Mouse (Mus musculus): ENCODE results near the gene Tmod1. TPM values are rescaled to one million over a fixed set of nuclear protein-coding genes. Genes with fewer than 3 reads are reported as not detected.

Tmod1 gene
- polyA plus RNA-seq, 3 experiments from 2014 or later = 4.1 to 5.1 TPM; not detected in 1

DNA sequence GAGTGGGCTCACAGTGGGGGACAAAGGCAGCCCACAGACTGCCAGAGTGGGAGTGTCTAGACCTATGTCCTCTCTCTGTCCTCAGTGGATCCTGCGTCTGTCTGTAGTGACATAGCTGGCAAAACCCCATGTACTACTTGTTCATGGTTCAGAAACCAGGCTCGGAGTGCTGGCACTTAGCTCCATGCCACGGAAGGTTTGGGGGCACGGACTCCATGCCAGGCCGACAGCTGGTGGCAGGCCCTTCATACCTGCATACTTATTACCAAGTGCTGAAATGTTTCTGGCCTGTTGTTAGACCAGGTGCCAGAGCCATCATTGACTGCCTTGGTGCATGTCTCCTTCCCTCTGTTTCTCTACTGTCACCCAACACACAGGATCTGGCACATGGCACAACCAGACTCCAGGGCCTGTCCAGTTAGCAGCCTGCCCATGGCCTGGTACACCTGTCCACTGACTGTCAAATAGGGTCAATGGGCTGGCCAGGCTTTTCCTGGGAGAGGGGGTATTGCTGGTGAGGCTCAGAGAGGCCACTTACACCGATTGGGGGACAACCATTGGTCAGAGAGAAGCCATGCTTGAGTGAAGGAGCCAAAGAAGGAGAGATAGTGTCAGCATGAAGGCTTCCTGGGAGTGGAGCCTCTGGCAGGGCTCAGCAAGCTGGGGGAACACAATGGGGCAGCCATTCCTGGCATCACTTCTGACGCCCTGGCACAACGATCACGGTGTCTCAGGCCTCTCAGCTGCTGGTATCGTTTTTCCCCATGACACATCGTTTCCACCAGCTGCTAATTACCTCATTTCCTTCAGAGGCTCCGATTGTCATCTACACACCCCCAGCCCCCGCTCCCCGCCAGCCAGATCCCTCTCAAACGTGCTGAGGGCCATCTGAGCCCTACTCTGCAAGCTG is 56.4 kb downstream of the Tmod1 start:
- peak; percentile 81 for ATAC-seq

DNA sequence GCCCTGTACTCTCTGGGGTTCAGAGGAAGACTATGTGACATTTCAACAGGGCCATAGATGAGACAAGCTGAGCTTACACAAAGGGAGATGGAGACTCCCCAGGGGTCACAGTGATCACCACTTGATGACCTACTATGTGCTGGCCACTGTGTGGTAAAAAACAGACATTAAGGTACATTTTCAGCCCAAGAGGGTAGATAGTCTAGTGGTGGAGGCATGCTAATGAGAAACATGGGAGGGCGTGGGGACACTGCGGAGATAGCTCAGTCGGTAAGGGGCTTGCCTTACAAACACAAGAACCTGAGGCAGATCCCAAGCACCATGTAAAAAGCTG is 57.1 kb downstream of the Tmod1 start:
- no peak for ATAC-seq

DNA sequence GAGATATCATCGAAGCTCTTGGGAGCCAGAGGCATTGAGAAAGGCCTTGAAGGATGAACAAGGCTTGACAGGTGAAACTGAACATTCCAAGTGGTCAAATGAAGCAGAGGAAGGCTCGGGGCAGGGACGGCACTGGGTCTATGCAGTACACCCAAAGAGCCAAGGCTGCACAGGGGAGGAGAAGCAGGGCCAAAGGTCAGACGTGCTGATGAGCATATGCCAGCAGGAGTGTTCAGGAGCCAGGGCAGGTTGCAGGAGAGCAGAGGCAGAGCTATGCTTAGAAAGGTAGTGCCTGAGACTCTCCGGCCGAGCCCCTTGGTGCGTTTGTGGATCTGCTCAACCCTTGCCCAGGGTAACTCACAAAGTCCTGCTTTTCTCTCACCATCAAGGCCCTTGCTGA is 57.8 kb downstream of the Tmod1 start:
- no peak for ATAC-seq

DNA sequence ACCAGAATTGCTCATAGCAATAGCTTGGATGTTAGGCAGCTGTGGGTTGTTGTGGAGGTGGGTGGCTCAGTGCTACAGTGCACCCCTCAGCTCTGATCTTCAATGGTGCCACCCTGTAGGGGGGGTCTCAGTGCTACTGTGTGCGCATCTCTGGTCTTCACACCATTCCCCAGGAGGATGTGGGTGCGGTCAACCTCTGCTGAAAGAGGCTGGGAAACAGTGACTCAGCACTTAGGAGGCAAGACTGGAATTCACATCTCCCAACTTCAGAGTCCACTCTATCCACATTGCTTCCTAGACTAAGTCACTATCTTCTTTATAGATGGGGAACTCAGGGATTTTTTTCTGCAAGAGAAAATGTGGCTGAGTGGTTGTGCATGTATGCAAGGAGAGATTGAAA is 58.9 kb downstream of the Tmod1 start:
- ATAC-seq = no peak

DNA sequence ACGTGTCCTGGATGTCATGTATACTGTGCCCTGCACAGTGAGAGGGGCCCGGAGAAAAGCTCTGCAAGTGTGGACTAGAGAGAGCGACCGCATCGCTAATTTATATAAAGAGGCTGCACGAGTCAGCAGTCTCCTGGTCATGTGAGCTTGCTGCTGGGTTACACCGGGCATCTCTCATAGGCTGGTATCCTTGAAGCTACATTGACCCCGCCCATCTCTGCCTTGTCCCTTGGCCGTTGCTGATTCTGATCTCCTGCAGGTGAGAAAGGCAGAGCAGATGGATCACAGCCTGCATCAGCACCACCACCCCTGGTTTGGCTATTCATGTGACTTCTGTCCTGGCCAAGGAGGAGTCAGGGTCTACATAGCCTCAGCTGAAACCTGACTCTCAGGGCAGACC is 60.4 kb downstream of the Tmod1 start:
- no peak for ATAC-seq

DNA sequence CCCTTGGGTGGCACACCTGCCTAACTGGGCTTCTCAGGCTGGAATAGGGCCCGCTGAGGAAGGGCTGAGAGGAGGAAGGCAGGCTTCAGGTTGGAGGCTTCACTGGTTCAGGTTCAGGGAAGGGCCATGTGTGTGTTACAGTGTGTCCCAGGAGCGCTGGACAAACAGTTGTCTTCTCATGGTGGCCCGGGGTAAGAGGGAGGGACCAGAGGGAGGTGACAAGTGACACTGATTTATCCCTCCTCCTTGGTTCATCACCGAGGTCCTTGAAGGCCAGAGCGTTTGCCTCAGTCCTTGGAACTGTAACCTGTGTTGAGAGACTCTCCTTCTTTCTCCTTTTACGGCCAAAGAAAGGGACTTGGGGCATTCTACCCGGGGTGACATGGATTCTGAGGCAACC is 61.8 kb downstream of the Tmod1 start:
- no peak for ATAC-seq

DNA sequence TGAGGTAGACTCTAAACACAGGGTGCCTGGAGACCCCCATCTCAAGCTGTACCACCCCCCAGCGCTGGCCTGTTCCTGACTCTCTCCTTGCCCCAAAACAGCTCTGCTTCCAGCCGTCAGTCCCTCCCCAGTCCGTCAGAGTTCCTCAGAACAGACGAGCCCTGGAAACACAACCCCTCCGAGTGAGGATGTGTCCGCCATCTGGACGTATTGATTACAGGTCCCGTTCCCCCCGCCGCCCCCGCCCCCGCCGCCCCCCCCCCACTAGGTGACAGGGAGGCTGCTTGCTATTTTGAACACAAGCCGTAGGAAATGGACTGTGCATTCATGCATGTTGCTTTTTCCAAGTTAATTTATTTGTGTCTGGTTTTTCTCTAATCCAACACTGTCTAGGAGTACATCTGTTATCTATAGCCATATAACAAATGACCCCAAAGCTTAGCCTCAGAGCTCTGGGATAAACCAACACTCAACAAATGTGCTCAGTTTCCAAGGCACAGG is 62.5 kb downstream of the Tmod1 start:
- ATAC-seq = no peak

DNA sequence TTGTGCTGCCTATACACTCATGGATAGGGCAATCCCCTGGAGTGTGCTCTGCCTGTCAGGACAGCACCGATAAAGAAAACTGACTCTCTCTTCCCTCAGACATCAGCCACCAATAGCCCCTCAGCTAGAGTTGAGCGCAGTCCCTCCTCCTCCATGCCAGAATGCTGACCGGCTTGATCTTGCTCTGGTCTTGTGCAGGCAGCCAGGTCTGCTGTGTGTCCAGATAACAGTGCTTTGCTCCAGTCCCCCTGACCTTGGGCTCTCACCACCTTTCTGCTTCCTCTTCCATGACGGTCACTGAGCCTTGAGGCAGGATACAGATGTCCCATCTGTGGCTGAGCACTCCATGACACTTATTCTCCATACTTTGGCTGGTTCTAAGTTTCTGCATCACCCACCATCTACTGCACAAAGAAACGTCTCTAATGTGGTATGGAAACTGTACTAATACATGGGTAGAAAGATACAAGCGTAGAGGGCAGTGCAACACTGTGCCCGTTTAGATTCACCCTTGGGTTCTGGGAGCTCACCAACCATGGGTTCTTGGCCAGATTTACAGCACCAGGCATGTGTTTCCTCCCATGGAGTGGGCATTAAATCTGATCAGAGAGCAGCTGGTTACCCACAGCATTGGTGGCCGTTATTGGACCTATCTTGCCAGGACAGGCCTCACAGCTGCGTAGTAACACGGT is 63.5 kb downstream of the Tmod1 start:
- ATAC-seq = no peak

DNA sequence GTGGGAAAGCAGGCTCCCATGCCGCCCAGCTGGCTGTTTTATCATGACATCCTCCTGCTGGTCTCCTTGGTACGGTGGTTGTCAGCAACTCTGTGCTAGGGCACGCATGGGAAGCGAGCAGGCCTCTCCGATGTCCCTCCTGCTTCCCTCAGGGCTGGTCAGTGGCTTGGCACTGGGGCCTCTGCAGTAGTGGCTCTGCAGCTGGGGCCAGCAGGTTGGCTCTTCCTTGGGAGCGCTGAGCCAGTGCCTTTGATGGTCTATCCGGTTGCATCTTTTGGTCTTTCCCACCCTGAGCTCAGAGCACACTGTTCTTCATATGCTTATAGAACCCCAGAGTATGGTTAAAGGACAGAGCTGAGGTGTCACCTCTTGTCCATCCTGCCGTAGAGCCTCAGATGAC is 71.3 kb downstream of the Tmod1 start:
- no peak for ATAC-seq

DNA sequence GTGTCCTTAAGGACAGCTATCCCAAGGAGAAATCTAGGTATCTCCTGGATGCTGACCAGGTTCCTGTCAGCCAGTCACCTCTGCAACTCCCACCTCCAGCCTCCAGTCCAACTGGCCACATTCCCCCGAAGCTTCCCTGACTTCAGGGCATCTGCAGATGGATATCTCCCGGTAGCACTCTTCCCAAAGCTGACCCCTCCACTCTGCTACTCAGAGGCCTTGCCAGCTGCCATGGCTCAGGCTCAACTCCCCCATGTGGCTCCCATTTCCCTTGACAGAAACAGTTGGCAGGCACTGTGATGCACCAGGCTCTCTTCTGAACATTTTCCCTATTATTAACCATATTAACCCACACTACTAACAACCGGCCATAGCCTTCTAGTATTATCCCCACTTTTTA is 72.6 kb downstream of the Tmod1 start:
- ATAC-seq = no peak

DNA sequence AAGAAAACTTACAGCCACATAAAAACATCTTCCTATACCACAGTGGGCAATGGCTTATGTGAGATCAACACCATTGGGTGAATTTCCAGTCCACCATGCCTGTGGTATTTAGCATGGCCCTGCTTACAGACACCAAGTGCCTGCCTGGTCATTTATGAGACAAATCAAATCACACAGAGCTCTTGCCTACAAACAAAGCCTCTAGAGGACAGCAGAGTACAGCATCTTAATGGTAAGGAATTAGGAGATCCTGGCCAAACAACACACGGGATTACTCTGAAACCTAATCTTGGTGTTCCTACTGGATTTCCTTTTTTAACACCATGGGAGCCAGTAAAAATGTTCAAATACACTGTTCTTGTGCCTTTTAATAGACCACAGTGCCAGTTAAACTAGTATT is 76.6 kb downstream of the Tmod1 start:
- no peak for ATAC-seq

DNA sequence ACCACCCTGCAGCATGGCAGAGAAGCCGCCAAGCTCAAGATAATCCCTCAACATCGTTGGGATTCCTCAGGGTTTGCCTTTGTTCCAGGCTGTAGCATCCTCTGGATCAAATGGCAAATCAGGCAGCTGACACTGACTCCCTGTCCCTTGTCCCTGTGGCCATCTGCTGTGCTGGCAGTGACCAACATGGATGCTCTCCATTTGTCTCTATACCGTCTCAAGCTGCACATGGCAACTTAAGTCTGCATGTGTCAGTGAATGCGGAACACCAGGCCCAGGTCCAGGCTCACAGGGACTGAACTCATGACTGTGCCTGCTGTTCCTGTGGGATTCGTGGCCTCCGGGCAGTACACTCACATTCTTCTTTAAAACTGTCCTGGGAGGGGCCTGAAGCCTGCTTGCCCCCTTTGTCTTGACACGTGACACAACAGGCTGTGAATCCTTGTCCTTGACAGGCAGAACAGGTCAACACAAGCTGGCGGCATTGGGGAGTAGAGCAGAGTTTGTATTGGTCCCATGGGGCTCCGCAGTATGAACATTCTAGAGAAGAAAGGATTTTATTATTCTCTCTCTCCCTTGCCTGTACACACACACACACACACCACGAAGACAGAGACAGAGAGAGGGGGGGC is 77.9 kb downstream of the Tmod1 start:
- no peak for ATAC-seq

DNA sequence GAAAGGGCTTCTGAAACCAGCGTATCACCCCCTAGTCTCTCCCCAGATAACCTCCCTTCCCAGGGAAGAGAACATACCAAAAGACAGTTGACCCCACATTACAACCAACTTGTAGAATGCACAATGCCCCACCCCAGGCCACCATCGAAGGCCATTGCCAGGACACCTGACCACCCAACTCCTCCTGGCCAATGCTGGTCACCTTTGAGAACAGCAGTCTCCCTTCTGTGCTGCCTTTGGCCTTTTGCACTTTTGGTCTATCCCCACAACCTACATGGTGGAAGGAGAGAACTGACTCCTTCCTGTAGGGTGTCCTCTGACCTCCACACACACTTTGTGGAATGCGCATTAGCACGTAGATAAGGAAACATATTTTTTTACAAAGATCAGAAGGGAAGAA is 78.8 kb downstream of the Tmod1 start:
- no peak for ATAC-seq

DNA sequence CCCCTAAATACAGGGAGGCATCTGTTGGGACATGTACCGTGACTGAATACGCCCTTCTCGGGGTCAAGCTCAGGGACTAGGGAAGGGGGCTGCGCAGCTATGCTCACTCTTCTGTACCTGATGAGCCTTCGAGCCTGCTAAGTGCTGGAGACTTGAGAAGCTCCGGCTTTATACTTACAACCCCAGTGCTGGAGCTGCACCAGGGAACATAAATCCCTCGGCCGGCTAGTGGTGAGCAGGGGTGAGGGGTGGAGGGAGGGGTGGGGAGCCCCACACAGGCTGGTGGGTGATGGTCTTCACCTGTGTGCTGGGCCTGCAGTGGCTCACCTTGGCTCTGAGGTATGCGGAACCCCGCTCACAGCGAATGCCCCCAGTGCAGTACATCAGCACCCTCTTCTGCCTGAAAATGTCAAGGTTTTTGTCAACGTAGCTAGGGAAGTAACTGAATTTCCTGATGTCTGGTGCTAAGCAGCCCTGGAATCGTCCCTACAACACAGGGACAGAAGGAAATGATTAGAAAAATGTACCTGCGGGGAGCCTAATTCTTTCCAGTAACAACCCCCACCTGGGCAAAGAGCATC is 80.9 kb downstream of the Tmod1 start:
- no peak for ATAC-seq

DNA sequence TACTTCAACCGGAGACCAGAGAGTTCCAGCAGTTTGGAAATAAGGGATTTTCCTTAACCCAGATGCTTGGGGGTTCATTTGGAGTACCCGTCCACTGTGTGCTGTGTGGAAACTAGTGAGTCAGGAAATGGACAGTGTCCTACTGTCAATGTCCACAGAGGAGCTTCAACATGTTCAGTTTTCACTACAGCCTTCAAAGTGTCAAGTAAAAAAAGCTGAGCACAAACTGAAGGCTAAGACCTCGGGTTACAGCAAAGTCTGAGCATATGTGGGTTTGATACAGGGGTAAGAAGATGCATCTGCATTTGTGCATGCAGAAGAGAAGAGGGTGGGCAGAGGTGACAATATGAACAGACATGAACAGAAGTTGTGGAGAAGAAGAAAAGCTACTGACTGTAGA is 82.0 kb downstream of the Tmod1 start:
- no peak for ATAC-seq

DNA sequence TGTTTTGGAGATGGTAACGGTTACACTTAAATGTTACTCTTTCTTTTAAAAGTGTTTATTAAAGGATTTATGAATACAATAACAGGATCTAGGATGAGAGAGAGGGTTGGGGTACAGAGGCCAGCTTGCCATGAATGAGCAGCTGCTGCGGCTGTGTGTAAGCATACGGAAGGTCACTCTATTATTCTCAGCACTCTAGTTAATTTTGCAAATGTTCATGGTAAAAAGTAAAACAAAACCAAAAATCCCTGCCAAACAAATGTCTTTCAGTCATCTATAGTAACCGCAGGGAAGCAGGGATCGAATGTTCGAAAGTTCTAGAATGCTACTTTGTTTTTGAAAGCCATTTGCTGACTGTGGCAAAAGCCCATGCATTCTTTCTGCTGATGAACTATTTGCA is 84.6 kb downstream of the Tmod1 start:
- ATAC-seq = no peak

DNA sequence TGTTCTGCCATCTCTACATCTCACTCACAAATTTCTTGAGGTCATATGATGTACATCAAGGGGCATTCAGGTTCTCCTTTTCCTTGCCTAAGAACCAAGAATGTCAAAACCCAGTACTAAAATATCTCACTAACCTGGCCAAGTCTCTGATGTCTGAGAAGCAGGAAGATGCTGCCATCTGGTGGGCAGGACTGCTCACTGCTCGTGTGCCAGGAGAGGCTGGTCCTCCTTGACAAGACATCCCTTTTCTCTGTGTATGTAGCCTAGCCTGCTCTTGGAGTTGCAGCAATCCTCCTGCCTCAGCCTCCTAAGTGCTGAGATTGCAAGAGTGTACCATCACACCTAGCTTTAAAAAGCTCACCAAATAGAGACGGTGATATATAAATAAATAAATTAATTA is 87.8 kb downstream of the Tmod1 start:
- peak; percentile 85 for ATAC-seq

DNA sequence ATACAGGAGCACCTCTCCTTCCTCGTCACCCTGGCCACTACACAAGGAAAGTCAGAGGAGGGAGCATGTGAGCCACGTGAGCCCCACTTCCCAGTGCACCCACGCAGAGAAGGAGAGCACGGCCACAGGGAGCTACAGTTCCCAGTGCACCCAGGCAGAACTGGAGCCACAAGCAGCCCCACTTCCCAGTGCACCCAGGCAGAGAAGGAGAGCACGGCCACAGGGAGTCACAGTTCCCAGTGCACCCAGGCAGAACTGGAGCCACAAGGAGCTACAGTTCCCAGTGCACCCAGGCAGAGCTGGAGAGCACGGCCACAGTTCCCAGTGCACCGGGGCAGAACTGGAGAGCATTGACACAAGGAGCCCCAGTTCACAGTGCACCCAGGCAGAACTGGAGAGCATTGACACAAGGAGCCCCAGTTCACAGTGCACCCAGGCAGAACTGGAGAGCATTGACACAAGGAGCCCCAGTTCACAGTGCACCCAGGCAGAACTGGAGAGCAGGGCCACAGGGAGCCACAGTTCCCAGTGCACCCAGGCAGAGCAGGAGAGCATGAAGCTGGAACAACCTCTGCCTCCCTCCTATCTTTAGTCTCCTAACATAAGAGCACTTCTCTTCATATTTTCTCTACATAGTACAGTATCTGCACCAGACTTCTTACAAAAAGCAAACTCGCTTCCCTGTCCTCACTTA is 90.7 kb downstream of the Tmod1 start:
- no peak for ATAC-seq

DNA sequence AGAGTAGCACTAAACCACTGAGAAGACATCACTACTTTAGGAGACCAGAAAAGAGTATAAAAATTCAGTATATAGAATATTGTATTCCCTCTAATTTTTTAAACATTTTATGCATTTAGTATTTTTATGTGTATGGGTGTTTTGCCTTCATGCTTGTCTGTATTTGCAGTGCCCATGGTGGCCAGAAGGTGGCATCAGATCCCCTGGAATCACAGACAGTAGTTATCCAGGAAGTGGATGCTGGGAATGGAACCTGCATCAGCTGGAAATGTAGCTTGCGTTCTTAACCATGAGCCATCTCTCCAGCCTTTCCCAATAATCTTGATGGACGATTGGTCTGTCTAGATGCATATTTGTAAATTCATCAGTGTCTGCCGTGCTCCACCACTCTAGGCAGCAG is 91.5 kb downstream of the Tmod1 start:
- ATAC-seq = peak; percentile 62

DNA sequence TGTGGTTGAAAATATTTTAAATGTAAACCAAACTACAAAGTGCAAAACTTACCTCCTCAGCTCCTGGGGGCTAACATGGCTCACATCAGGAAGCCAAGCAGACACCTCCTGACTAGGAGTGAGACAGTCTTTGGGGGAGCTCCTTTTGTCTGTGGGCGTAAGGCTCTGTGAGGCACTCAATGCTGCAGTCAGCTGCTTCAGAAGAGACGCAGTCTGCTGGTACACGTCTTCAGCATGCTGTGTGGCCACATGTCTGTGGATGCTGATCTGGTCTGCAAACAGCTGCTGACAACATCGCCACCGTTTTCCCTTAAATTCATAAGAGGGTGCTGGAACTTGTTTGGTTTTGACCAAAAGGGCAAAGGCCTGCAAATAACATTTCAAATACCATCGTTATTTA is 93.1 kb downstream of the Tmod1 start:
- ATAC-seq = no peak

DNA sequence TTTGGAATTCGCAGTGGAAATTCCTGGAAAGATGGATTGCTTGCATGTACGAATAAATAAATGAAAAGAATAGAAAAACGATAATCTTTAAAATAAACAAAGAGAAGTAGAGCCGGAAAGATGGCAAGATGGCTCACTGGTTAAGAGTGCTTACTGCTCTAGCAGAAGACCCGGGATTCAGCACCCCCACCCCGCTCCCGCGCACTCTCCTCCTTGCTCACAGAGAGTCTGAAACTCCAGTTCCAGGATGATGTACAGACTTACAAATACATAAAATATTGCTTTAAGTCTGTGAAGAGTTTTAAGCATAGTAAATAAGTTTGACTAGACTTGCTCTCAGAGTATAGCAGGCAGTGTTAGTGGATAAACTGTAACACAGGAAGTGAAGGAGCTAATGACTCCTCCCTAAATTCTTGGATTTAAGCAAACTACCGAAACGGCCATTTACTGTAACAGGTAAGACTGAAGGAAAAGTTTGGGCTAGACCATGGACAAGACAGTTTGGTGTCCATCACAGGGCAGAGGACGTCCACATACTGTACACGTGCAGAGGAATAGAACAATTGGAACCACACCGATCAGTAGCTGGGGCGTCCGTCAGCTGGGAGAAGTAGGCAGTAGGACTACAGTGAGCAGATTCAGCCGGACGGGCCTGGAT is 99.0 kb downstream of the Tmod1 start:
- peak; percentile 39 for ATAC-seq
